Mouse (Mus musculus) G1E (cell line): Measurements from ENCODE around the gene Tifab.

Experiments used
- CTCF ChIP-seq: IDR thresholded peaks from 2 replicates; pipeline ENCODE4 v1.5.1; 2012; ENCODE audit warnings: low read depth, low read length, inconsistent platforms, mixed read lengths
- GATA1 ChIP-seq: IDR thresholded peaks from 2 replicates; pipeline ENCODE4 v1.6.1; 2012; ENCODE audit warnings: borderline replicate concordance, low read length, inconsistent platforms, mixed read lengths
- POLR2AphosphoS5 ChIP-seq: IDR thresholded peaks from 2 replicates; pipeline ENCODE4 v1.6.1; 2012; ENCODE audit warnings: low read depth, low read length, inconsistent platforms; ENCODE audit not compliant: insufficient replicate concordance

DNA sequence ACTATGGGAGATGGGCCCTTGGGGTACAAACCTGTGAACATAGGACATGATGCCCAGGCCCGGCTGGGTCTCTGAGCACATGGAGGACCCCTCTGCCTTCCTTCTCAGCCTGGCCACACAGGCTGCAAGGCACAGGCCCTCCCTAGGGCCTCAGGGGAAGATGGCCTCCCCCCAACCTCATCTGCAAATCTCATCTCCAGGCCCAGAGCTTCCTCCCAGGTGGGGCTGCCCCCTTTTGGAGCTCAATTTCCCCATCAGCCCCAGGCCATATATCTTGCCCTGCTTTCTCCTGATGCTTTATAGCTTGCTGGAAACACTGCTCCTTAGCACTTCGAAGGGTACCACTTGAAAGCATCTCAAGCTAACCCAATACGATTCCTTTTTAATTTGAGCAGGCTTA, 14.3 kb downstream of the Tifab start:
- no peak for TF ChIP-seq CTCF
- no peak for TF ChIP-seq GATA1
- no peak for TF ChIP-seq POLR2AphosphoS5
